Mouse (Mus musculus) testis, adult 2 months (tissue): Measurements from ENCODE around the gene Clic3. TPM values are rescaled to one million over a fixed set of nuclear protein-coding genes. Genes with fewer than 3 reads are reported as not detected.
A peak's percentile ranks its signal among the peaks of the same experiment; 100 is the strongest.

Source experiments
- H3K27ac ChIP-seq: fragments of 200-500 bp; 2 replicates; pipeline ENCODE4 v1.5.1; 2012; ENCODE audit warnings: low read depth, low read length; ENCODE audit not compliant: control insufficient read depth, insufficient read depth
- H3K27me3 ChIP-seq: fragments of 200-500 bp; 2 replicates; pipeline ENCODE4 v1.6.1; 2012; ENCODE audit warnings: mild to moderate bottlenecking, low read length, moderate library complexity; ENCODE audit not compliant: control insufficient read depth, insufficient read depth
- H3K36me3 ChIP-seq: fragments of 200-500 bp; 2 replicates; pipeline ENCODE4 v1.6.1; 2012; ENCODE audit warnings: mild to moderate bottlenecking, low read length; ENCODE audit not compliant: control insufficient read depth, insufficient read depth
- H3K4me1 ChIP-seq: fragments of 200-500 bp; 2 replicates; pipeline ENCODE4 v1.6.1; 2012; ENCODE audit warnings: low read length; ENCODE audit not compliant: control insufficient read depth, insufficient read depth
- H3K4me3 ChIP-seq: fragments of 200-500 bp; 2 replicates; pipeline ENCODE4 v1.5.1; 2012; ENCODE audit warnings: low read depth, mild to moderate bottlenecking, low read length, moderate library complexity, mixed read lengths; ENCODE audit not compliant: control insufficient read depth
- CTCF ChIP-seq: fragments of 200-500 bp; IDR thresholded peaks from 2 replicates; pipeline ENCODE4 v1.5.1; 2012; ENCODE audit warnings: low read depth, mild to moderate bottlenecking, inconsistent platforms, low read length, moderate library complexity; ENCODE audit not compliant: control insufficient read depth, insufficient read depth, insufficient replicate concordance
- POLR2A ChIP-seq: fragments of 200-500 bp; IDR thresholded peaks from 2 replicates; pipeline ENCODE4 v1.6.1; 2012; ENCODE audit warnings: low read depth, mild to moderate bottlenecking, inconsistent platforms, low read length, moderate library complexity; ENCODE audit not compliant: control insufficient read depth
- polyA plus RNA-seq: library from polyadenylated mRNA; depleted of rRNA; stranded (reverse); fragments of >200 nt; gene quantifications from 2 replicates; pipeline ENCODE4 v1.2.3, GENCODE M21; 2012

Gene Clic3
- polyA plus RNA-seq, 1 experiment, result 0.78 TPM

DNA sequence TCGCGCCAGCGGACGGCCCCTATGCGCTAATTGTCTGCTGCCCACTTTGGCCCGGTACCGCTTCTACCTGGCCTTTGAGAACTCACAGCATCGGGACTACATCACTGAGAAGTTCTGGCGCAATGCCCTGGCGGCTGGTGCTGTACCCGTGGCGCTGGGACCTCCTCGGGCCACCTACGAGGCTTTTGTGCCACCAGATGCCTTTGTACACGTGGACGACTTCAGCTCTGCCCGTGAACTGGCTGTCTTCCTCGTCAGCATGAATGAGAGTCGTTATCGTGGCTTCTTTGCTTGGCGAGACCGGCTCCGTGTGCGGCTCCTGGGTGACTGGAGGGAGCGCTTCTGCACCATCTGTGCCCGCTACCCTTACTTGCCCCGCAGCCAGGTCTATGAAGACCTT, 31.2 kb upstream of the Clic3 start:
- peak overlapping the region; percentile 8; the same call in 1 of the 2 replicates for H3K4me3 ChIP-seq
- peaks cover 9% of the 10 kb centered on the region for H3K4me1 ChIP-seq
- TF ChIP-seq CTCF (no peak), POLR2A (no peak)
- no peaks in the 10 kb centered on the region for H3K27me3 ChIP-seq
- no peaks in the 10 kb centered on the region for H3K36me3 ChIP-seq
- no peak overlapping the region for H3K27ac ChIP-seq

DNA sequence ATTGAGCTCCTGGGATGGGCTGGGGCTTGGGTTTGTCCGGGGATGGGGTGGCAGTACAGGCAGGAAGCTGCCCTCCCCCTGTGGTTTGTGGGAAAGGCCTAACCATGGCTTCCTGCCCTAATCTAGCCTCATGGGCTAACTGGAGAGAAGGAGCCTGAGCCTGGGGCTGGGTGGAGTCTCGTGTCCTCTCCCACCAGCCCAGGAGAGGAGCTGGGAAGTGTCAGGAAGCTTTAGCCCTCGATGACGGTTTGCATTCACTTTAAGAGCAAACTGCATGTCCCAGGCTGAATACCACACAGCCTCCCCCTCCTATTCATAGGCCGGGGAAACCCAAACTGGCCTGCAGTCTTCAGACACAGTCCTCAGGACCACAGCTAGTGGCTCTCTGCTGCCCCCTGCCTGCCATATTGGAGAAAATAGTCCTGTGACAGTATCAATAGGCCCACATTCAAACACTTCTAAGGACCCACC, 29.9 kb upstream of the Clic3 start:
- Histone ChIP-seq H3K4me3 (no peak overlapping the region), H3K36me3 (no peaks in the 10 kb centered on the region), H3K27ac (no peak overlapping the region), H3K4me1 (peaks cover 9% of the 10 kb centered on the region), H3K27me3 (no peaks in the 10 kb centered on the region)
- TF ChIP-seq CTCF (peak; percentile 66; the same call in 1 of the 2 replicates), POLR2A (no peak)

DNA sequence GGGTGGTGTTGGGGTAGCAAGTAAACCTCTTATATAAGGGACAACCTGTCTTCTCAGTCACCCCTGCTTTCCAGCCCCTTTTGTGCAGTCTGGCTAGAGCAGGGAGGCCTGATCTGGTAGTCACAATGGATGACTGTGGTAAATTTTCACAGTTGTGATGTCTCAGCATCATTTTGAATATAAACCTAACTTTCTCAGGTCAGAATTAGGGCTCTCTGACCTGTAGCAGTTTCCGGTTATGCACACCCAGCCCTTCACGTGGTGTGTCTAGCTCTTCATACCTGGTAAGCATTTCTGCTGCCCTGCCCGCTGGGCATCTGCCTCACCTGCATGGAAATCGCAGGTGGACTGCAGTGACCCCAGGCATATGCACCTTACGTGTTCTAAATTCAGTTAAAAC, 29.4 kb upstream of the Clic3 start:
- no peaks in the 10 kb centered on the region for H3K27me3 ChIP-seq
- no peaks in the 10 kb centered on the region for H3K36me3 ChIP-seq
- H3K4me1 ChIP-seq, result peaks cover 9% of the 10 kb centered on the region
- H3K27ac ChIP-seq, result no peak overlapping the region
- no peak overlapping the region for H3K4me3 ChIP-seq
- TF ChIP-seq POLR2A, result no peak

DNA sequence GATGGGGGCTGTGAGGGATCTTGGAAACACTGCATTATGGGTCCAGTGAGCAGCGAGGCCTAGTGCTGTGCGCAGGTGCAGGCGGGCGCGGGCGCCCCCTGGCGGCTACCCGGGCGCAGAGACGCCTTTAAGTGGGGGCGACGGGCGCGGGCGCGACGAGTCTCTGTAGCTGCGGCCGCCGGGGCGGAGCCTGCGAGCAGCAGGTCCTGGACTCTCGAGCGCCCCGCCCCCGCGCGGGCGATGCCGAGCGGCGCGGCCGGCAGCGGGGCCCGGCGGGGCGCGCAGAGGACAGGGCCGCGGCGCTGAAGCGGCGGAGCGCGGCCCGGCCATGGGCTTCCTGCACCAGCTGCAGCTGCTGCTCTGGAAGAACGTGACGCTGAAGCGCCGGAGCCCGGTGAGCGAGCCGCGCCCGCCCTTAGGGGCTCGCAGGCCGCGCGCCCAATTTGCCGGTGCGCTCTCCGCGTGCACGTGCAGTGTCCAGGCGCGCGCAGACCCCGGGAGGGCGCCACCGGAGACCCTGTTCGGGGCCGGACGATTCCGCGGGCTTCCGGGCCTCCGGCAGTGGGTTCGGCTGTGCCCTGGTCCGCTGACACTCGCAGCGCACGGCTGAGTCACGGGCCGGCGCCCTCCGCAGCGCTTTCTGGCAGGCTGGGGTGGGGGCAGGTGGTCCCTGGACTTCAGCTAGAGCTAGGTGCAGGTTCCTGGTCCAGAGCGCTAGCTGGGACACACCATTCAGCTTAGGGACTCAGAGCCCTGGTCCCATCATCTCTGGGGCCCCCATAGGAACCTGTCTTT, 28.0 kb upstream of the Clic3 start, which contains the start of gene Abca2:
Gene Abca2 (plus strand): TSS at position 262 of the 795 bp plus-strand sequence.
- TF ChIP-seq POLR2A, result peak; percentile 9; the same call in 1 of the 2 replicates
- TF ChIP-seq CTCF, result peak; percentile 92
- peak within 1 kb of the TSS; percentile 79 for H3K4me3 ChIP-seq
- peak within 1 kb of the TSS; percentile 30 for H3K27ac ChIP-seq
- no peaks in the 10 kb centered on the region for H3K27me3 ChIP-seq
- H3K4me1 ChIP-seq, result peaks cover 9% of the 10 kb centered on the region
- H3K36me3 ChIP-seq, result no peaks in the 10 kb centered on the region

DNA sequence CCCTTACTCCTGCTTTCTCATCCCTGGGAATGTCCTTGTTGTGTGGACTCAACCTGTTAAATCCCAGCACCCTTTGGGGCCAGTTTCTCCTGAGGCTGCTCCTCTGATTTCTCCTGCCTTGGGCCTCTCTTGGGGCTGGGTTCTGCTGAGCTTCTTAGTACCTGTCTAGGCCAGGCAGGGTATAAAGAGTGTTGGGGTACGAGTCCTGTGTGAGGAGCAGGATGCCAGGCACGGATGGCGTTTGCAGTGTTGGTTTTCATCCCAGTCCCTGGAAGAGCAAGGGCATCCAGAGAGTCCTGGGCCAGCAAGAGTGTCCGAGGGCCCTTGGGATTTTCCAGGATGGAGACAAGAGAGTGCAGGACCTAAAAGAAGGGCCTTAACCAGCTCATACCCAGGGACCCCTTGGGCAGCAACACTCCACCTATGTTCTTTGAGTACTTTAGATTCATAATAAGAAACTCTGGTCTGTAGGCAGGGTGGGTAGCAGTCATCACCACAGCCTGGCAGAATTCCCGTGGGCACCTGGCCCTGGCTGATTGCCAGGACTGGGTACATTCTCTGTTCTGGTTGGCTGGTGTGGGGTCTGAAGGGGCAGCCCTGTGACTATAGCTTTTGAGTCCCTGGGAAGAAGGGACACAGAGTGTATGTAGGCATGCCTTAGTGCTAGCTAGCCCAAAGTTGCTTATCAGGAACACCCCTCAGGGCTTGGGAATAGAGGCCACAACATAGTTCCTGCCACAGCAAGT, 27.0 kb upstream of the Clic3 start:
- H3K4me1 ChIP-seq, result peaks cover 9% of the 10 kb centered on the region
- H3K4me3 ChIP-seq, result no peak overlapping the region
- no peaks in the 10 kb centered on the region for H3K27me3 ChIP-seq
- no peaks in the 10 kb centered on the region for H3K36me3 ChIP-seq
- no peak overlapping the region for H3K27ac ChIP-seq
- TF ChIP-seq CTCF (no peak), POLR2A (no peak)

DNA sequence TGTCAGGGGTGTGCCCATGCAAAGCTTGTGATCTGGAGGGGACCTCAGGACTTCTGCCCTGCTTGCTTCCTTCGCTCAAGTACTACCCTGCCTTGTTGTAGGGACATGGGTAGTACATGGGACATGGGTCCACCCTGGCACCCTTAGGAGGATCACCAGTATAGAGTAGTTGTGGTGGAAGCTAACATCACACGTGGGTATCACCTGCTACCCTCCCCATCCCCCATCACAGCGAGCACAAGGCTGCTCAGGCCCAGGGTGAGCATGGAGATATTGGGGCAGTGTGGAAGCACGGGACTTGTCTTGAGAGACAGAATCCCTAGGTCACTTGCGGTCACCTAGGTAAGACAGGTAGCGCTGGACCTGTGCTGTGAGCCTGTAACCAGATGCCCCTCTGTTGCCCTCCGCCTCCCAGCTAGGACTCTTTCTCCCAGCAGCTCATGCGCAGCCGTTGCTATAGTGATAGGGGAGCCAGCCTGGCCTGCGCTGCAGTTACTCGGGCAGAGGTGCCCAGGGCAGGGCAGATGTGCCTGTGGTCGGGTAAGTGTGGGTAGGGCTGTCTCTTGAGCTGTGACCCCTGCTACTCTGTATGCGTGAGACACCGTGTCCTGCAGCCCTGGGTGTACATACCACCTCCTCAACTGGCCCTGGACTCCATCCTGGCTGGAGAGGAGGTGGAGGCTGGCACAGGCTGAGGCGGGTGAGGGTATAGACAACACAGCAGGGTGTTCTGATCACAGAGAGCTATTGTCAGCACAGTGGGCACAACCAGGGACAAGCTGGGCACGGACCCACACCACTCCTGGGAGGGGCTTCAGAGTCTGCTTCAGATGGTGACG, 26.0 kb upstream of the Clic3 start:
- no peaks in the 10 kb centered on the region for H3K27me3 ChIP-seq
- TF ChIP-seq CTCF (no peak), POLR2A (no peak)
- H3K4me3 ChIP-seq, result no peak overlapping the region
- H3K27ac ChIP-seq, result no peak overlapping the region
- no peaks in the 10 kb centered on the region for H3K36me3 ChIP-seq
- peaks cover 6% of the 10 kb centered on the region for H3K4me1 ChIP-seq
